Mouse (Mus musculus) cerebellum, adult 8-10 months (tissue): ENCODE data around the gene Scamp1.
A peak's percentile ranks its signal among the peaks of the same experiment; 100 is the strongest.
"Not testable (repeated sequence)": the region's sequence is repeated elsewhere in the genome, so short reads cannot be mapped to it uniquely, and the experiment has no call there.

Source experiments
- DNase-seq: peaks from one replicate; pipeline ENCODE4 v3.0.0; 2022

Gene Scamp1

DNA sequence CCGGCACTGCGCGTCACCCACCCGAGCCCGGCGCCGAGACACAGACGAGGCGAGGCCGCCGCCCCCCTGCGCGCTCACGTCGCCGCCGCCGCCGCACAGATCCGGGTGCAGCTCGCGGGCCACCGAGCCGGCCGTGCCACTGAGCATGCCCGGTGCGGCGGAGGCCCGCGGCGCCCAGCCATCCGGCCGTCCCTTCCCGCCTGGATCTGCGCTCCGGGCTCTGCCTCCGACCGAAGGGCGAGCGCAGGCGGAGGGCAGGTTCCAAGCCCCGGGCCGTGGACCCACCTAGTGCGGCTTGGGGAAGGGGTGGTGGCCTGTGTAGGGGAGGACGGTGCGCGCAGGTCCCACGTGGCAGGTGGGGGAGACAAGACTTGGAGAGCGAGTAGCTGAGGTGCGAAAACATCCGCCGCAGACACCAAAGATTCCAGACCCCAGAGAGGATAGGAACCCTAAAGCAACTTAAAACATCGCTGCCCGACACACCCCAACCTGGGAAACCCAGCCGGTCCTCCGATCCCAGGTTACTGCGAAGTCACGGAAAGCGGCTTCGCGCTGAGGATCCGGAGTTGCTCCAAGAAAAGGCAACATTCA is at the start of gene Scamp1:
Scamp1 (minus strand) TSS at position 577 of the 591 bp plus-strand sequence.
- peak; percentile 91 for DNase-seq

DNA sequence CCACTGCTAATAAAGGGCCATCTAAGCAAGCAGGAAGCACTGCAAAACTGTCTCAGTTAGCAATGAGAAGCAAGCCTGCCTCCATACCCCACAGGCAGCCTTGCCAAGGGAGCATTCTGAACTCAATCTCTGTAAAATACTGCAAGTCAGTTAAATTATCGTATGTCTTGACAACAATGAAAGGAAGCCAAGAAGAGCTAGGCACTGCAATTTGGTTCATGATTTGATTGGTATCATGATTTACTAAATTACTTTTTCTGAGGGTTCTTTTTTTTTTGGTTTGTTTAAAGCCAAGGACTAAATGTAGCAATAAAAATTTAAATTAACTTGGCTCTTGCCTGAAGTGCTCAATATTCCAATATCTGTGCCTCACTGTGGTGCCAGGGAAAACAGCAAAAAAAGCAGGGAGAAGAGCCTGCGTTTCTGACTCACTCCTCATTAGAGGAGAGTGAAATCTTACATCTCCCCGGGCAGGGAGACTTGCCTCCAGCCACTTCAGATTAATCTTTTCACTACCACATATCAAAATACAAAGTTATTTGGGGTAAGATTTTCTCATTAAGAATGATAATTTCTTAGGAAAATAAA is 44.8 kb upstream of the Scamp1 start:
- DNase-seq, result no peak

- not testable (repeated sequence) for DNase-seq
Observed at GRCm38 (mm10) chr13:94329005-94329404, 43.3 kb upstream of the Scamp1 start.

DNA sequence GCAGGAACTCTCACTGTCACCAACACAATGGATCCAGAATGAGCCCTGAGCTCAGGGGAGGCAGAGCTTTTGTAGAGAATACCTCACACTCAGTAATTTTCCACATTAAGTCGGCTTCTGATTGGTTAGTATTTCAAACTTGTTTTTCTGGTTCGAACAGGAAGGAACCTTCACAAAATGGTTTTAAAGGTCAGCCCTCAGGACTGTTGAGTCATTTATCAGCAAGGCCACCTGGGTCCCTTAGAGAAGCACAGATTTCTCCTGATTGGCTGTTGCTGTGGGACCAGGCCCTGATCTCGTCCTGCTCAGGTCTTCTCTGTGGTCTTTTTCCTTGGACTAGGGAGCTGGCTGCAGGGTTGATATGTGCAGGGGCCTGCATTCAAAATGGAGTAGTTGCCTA is 42.4 kb upstream of the Scamp1 start:
- DNase-seq, result no peak

DNA sequence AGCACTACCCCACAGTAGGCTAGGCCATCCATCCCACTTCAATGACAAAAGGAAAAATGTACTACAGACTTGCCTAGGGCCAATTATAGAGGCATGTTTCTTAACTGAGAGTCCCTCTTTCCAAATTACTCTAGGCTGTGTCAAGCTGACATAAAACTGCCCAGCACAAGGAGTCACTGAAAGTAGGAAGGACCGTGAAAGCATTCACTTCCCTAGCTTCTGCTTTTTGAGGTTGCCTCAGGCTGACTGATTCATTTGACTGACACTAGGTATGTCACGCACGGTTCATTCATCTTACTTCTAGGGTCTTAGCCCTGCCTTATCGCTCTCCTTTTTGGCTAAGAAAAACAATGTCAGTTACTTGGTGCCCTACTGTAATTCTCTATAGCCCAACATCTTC is 36.8 kb upstream of the Scamp1 start:
- DNase-seq, result no peak

- no peak for DNase-seq
Observed at GRCm38 (mm10) chr13:94321094-94321792, 35.6 kb upstream of the Scamp1 start.

- no peak for DNase-seq
Observed at GRCm38 (mm10) chr13:94316975-94317511, 31.4 kb upstream of the Scamp1 start.

DNA sequence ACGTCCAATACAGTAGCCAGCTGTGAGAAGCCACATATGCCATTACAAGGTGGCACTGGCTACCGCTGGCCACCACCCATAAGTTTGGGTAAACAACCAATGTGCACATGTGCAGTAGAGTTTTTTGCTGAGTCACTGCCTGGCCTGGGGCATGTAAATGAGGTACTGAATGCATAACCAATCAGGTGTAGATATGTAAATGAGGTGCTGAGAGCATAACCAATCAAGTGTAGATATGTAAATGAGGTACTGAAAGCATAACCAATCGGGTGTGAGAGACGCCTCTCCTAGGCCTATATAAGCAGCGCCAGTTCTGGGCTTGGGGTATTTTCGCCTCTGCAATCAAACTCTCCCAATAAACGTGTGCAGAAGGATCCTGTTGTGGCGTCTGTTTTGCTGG is 27.2 kb upstream of the Scamp1 start:
- DNase-seq, result not testable (repeated sequence)

GRCm38 (mm10) chr13:94308279-94308678 is 22.6 kb upstream of the Scamp1 start:
- DNase-seq, result no peak

- no peak for DNase-seq
Observed at GRCm38 (mm10) chr13:94307531-94307930, 21.9 kb upstream of the Scamp1 start.

DNA sequence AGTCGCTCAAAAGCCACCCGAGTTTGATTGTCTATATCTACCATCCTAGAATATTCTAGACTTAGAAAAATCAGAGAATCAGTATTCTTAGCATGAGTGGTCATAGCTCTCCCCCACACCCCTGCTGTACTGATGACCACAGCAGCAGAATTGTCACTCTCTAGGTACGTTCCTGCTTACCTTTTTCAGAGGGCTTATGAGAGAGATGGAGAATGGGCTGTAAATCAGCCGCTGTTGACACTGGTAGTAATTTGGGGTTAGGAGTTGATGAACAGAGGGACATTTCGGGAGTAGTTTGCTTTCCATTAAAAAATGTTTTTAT is 21.3 kb upstream of the Scamp1 start:
- no peak for DNase-seq

DNA sequence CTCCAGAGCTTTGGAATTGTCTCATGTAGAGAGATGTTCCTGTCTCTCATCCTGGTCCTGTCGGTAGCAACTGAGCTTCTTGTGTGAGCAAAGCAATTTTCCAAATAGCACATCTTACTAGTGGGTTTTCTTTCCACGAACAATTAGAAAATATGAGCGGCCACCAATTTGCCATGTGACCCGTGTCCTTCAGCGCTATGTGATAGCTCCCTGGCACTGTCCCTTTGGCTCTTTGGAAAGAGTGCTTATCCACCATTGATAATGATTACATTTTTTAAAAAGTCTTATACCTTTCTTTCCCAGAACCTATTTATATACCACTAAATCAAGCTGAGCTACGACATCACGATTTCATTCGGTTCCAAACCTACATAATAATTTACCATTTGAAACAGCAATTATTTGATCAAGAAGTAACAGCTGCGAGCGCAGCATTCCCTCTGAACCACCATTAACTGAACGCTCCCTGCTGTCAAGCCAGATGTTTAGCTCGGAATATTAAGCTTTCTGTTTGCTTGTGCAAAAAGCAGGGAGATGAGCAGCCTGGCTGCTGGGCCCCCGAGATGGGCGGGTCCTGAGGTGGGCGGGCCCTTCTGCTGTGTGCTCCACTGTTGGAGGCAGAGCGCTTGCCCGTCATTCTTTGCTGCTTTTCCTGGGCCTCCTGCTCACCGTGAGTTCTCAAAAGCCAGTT is 20.8 kb upstream of the Scamp1 start:
- DNase-seq, result no peak

- DNase-seq, result no peak
Observed at GRCm38 (mm10) chr13:94300946-94301538, 15.4 kb upstream of the Scamp1 start.

DNA sequence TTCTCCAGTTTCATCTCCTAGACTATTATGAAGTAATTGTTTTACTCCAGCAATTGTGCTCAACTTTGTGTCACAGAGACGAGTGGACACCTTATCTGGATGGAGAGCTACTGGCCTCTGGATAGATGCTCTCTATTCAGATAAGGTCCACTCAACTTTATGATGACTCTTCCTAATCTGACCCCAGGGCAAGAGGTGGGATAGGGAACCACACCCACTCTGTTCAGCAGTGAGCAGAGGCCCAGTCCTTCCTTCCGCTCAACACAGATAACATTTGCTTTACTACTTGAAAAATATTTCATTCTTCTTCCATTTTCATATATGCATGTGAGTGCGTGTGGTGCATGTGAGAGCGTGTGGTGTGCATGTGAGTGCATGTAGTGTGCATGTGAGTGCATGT is 14.6 kb upstream of the Scamp1 start:
- DNase-seq, result no peak

GRCm38 (mm10) chr13:94298401-94298800 is 12.7 kb upstream of the Scamp1 start:
- DNase-seq, result no peak

- DNase-seq, result no peak
Observed at GRCm38 (mm10) chr13:94296371-94296770, 10.7 kb upstream of the Scamp1 start.

- no peak for DNase-seq
Observed at GRCm38 (mm10) chr13:94295922-94296321, 10.3 kb upstream of the Scamp1 start.

DNA sequence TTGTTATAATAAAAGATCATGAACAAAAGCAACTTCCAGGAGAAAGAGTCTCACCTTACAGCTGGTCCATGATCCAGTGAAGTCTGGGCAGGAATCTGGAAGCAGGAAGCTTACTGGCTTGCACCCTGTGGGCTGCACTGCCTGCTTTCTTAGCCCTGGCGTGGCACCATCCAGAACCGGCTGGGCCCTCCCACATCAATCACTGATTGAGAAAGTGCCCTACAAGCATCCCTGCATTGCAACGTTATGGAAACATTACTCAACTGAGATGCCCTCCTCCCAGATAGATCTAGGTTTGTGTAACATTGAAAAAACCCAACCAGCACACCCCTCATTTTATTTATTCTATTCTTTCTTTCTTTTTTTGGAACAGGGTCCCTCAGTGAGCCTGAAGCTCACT is 9.2 kb upstream of the Scamp1 start:
- DNase-seq, result no peak

GRCm38 (mm10) chr13:94293911-94294310 is 8.3 kb upstream of the Scamp1 start:
- no peak for DNase-seq

GRCm38 (mm10) chr13:94286195-94286594 is 538 bp upstream of the Scamp1 start:
- no peak for DNase-seq

DNA sequence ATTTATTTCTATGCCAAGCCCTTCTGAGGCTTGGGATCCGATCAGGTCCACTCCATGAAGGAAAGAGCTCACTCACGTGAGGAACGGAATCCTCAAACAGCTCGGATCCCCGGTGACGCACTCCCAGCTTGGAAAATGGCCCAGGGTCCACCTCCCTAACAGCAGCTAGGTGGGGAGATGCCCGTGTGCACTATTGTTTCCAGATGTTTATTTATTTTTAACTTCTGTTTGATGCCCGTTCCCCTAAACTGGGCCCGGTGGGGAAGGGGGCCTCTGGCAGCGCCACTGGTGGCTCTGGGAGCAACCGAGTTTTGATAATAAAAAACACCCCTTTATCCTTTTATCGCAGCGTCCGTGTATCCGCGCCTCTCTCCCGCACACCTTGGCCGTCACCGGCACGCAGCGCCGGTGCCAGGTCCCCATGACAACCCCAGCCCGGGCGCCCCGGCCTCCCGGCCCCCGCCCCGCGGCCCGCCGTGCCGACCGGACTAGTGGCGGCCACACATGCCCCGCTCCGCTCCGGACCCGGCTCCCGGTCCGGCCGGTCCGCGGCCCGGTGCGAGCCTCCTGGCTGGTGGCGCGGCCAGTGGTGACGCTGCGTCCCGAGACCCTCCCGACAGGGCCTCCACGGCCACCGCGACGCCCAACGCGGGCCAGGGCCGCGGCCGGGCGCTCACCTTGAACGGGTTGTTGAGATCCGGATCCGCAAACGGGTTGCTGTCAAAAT is 951 bp downstream of the Scamp1 start:
- DNase-seq, result peak; percentile 45

DNA sequence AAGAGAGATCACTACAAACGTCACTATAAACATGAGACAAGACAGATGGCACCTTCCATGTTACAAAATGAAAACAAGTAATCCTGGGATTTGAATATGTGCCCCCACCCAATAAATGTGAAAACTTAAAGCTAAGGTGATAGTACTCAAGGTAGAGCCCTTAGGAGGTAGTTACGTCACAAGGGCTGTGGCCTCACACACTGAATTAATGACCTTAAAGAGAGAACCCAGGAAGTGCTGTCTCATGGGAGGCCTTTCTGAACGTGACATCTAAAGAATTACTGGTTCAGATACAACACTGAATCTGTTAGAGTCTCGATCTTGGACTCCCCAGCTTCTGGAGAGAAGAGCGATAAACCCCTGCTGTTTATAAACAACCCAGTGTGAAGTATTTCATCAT is 6.2 kb downstream of the Scamp1 start:
- no peak for DNase-seq

DNA sequence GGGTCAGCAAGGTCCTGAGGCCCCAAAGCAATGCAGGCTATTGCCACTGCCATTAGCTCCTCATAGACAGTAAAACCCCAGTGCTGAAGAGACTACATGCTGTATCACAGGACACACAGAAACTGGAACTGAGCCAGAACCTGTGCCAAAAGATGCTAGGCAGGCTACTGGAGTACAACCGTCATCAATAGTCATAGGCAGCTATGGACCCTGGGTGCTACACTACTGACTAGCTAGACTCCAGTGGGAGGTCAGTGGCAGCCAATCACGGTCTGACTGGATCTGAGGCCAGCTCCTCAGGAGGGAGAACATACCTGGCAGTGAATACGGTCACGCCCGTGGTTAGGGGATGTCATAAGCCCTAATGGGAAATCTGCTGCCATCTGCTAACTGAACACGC is 14.4 kb downstream of the Scamp1 start:
- peak; percentile 39 for DNase-seq
